Mouse (Mus musculus): ENCODE measurements around the gene Sphk1. TPM values are rescaled to one million over a fixed set of nuclear protein-coding genes. Genes with fewer than 3 reads are reported as not detected.

Sphk1 gene
- polyA plus RNA-seq, 1 experiment from 2014 or later, result 2.2 TPM

DNA sequence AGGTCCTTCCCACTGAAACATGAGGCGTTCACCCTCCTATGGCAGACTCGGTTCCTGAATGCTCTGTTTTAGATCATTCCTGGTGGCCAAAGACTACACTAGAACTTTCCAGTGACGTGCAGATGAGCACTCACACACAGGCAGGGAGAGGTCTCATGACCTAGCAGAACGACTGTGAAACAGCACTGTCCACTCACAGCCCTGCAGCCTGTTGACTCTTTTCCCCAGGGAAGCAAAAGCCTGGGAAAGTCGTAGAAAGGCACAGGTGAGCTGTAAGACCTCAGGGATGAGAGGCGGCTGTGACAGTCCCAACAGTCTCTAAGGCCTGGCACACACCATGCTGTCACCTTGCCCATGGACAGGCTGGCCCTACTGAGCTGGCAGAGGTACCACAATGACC, 25.6 kb downstream of the Sphk1 start:
- H3K27ac ChIP-seq (ENCODE audit: low read depth, low read length), result no peak overlapping the region
- H3K4me3 ChIP-seq (ENCODE audit: low read depth, low read length), result no peak overlapping the region
- no peak overlapping the region for H3K4me2 ChIP-seq (ENCODE audit: low read length)
- no peaks in the 10 kb centered on the region for H3K9me3 ChIP-seq (replicated peaks; ENCODE audit: control insufficient read depth, low read length)
- ATAC-seq (no peak), DNase-seq (ENCODE audit: low spot score) (no peak)
- H3K4me1 ChIP-seq (ENCODE audit: control insufficient read depth, insufficient read depth, low read length), result 0 out of 2 replicates have a peak, but pooled peaks cover 6% of the 10 kb centered on the region
- no peak overlapping the region for H3K9ac ChIP-seq (ENCODE audit: low read length)
- no peaks in the 10 kb centered on the region for H3K36me3 ChIP-seq (ENCODE audit: control insufficient read depth, insufficient read depth, low read length)
- no peaks in the 10 kb centered on the region for H3K27me3 ChIP-seq (replicated peaks; ENCODE audit: control insufficient read depth, insufficient read depth, low read length)
- WGBS, result 67% methylated on average over 6 of the region's 6 CpGs

- H3K9ac ChIP-seq (ENCODE audit: low read length), result no peak overlapping the region
- H3K36me3 ChIP-seq (ENCODE audit: control insufficient read depth, insufficient read depth, low read length), result no peaks in the 10 kb centered on the region
- H3K27me3 ChIP-seq (replicated peaks; ENCODE audit: control insufficient read depth, insufficient read depth, low read length), result no peaks in the 10 kb centered on the region
- WGBS, result 83% methylated on average over 7 of the region's 7 CpGs
- H3K4me1 ChIP-seq (ENCODE audit: control insufficient read depth, insufficient read depth, low read length), result no peaks in the 10 kb centered on the region
- no peak overlapping the region for H3K4me2 ChIP-seq (ENCODE audit: low read length)
- no peak overlapping the region for H3K27ac ChIP-seq (ENCODE audit: low read depth, low read length)
- H3K4me3 ChIP-seq (ENCODE audit: low read depth, low read length), result no peak overlapping the region
- DNase-seq (ENCODE audit: low spot score) (no peak), ATAC-seq (no peak)
- no peaks in the 10 kb centered on the region for H3K9me3 ChIP-seq (replicated peaks; ENCODE audit: control insufficient read depth, low read length)
Observed at GRCm38 (mm10) chr11:116565283-116566041, 34.7 kb downstream of the Sphk1 start.

- Histone ChIP-seq H3K4me2 (ENCODE audit: low read length) (no peak overlapping the region), H3K9me3 (replicated peaks; ENCODE audit: control insufficient read depth, low read length) (no peaks in the 10 kb centered on the region), H3K4me3 (ENCODE audit: low read depth, low read length) (no peak overlapping the region), H3K4me1 (ENCODE audit: control insufficient read depth, insufficient read depth, low read length) (no peaks in the 10 kb centered on the region), H3K27me3 (replicated peaks; ENCODE audit: control insufficient read depth, insufficient read depth, low read length) (no peaks in the 10 kb centered on the region), H3K27ac (ENCODE audit: low read depth, low read length) (no peak overlapping the region), H3K9ac (ENCODE audit: low read length) (no peak overlapping the region), H3K36me3 (ENCODE audit: control insufficient read depth, insufficient read depth, low read length) (0 out of 2 replicates have a peak, but pooled peaks cover 3% of the 10 kb centered on the region)
- ATAC-seq, result no peak
- DNase-seq (ENCODE audit: low spot score), result no peak
- 88% methylated on average over 8 of the region's 8 CpGs for WGBS
Observed at GRCm38 (mm10) chr11:116567531-116567930, 36.8 kb downstream of the Sphk1 start.

- ATAC-seq, result no peak
- 86% methylated on average over 7 of the region's 7 CpGs for WGBS
- peaks cover 9% of the 10 kb centered on the region for H3K4me1 ChIP-seq (ENCODE audit: control insufficient read depth, insufficient read depth, low read length)
- no peaks in the 10 kb centered on the region for H3K9me3 ChIP-seq (replicated peaks; ENCODE audit: control insufficient read depth, low read length)
- no peak for DNase-seq (ENCODE audit: low spot score)
- no peaks in the 10 kb centered on the region for H3K27me3 ChIP-seq (replicated peaks; ENCODE audit: control insufficient read depth, insufficient read depth, low read length)
- 0 out of 2 replicates have a peak overlapping the region, but pooled peaks have one; percentile 0 for H3K27ac ChIP-seq (ENCODE audit: low read depth, low read length)
- no peak overlapping the region for H3K9ac ChIP-seq (ENCODE audit: low read length)
- no peak overlapping the region for H3K4me2 ChIP-seq (ENCODE audit: low read length)
- H3K36me3 ChIP-seq (ENCODE audit: control insufficient read depth, insufficient read depth, low read length), result 0 out of 2 replicates have a peak, but pooled peaks cover 3% of the 10 kb centered on the region
- H3K4me3 ChIP-seq (ENCODE audit: low read depth, low read length), result no peak overlapping the region
Observed at GRCm38 (mm10) chr11:116570821-116571220, 40.1 kb downstream of the Sphk1 start.

GRCm38 (mm10) chr11:116571767-116572679, 41.3 kb downstream of the Sphk1 start:
- no peak for ATAC-seq
- Histone ChIP-seq H3K27ac (ENCODE audit: low read depth, low read length) (no peak overlapping the region; the same call in 1 of the 2 replicates), H3K4me1 (ENCODE audit: control insufficient read depth, insufficient read depth, low read length) (peaks cover 9% of the 10 kb centered on the region), H3K4me3 (ENCODE audit: low read depth, low read length) (no peak overlapping the region), H3K27me3 (replicated peaks; ENCODE audit: control insufficient read depth, insufficient read depth, low read length) (no peaks in the 10 kb centered on the region), H3K9ac (ENCODE audit: low read length) (no peak overlapping the region), H3K36me3 (ENCODE audit: control insufficient read depth, insufficient read depth, low read length) (0 out of 2 replicates have a peak, but pooled peaks cover 3% of the 10 kb centered on the region), H3K9me3 (replicated peaks; ENCODE audit: control insufficient read depth, low read length) (no peaks in the 10 kb centered on the region), H3K4me2 (ENCODE audit: low read length) (no peak overlapping the region)
- DNase-seq (ENCODE audit: low spot score), result no peak
- WGBS, result 86% methylated on average over 19 of the region's 19 CpGs

- Histone ChIP-seq H3K27ac (ENCODE audit: low read depth, low read length) (no peak overlapping the region; the same call in 1 of the 2 replicates), H3K4me3 (ENCODE audit: low read depth, low read length) (no peak overlapping the region), H3K9me3 (replicated peaks; ENCODE audit: control insufficient read depth, low read length) (no peaks in the 10 kb centered on the region), H3K4me2 (ENCODE audit: low read length) (no peak overlapping the region), H3K9ac (ENCODE audit: low read length) (no peak overlapping the region), H3K4me1 (ENCODE audit: control insufficient read depth, insufficient read depth, low read length) (peaks cover 9% of the 10 kb centered on the region), H3K27me3 (replicated peaks; ENCODE audit: control insufficient read depth, insufficient read depth, low read length) (no peaks in the 10 kb centered on the region), H3K36me3 (ENCODE audit: control insufficient read depth, insufficient read depth, low read length) (0 out of 2 replicates have a peak, but pooled peaks cover 3% of the 10 kb centered on the region)
- WGBS, result 70% methylated on average over 12 of the region's 12 CpGs
- DNase-seq (ENCODE audit: low spot score), result no peak
- ATAC-seq, result no peak
Observed at GRCm38 (mm10) chr11:116572756-116573543, 42.2 kb downstream of the Sphk1 start.

GRCm38 (mm10) chr11:116574486-116574885, 43.8 kb downstream of the Sphk1 start:
- no peak for DNase-seq (ENCODE audit: low spot score)

DNA sequence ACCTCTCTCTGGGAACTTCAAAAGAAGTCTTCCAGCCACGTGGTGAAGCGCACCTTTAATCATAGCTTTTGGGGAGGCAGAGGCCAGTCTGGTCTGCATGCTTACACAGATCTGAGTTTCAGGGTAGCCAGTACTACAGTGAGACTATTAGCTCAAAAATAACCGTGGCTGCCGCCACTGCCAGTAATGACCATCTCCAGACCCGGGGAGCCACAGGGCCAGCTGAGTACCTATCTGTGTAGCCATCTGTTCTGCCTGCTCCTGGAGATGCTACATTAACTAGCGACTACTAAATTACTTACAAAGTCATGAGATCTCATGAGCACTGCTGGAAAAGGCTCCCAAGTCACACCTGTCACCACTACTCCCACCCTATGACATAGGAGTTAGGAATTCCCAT, 44.3 kb downstream of the Sphk1 start:
- H3K36me3 ChIP-seq (ENCODE audit: control insufficient read depth, insufficient read depth, low read length), result 0 out of 2 replicates have a peak, but pooled peaks cover 3% of the 10 kb centered on the region
- no peak overlapping the region for H3K4me3 ChIP-seq (ENCODE audit: low read depth, low read length)
- H3K9me3 ChIP-seq (replicated peaks; ENCODE audit: control insufficient read depth, low read length), result no peaks in the 10 kb centered on the region
- no peak overlapping the region for H3K4me2 ChIP-seq (ENCODE audit: low read length)
- no peaks in the 10 kb centered on the region for H3K27me3 ChIP-seq (replicated peaks; ENCODE audit: control insufficient read depth, insufficient read depth, low read length)
- no peak overlapping the region for H3K9ac ChIP-seq (ENCODE audit: low read length)
- ATAC-seq, result no peak
- no peak for DNase-seq (ENCODE audit: low spot score)
- H3K27ac ChIP-seq (ENCODE audit: low read depth, low read length), result no peak overlapping the region
- WGBS, result 75% methylated on average over 6 of the region's 6 CpGs
- H3K4me1 ChIP-seq (ENCODE audit: control insufficient read depth, insufficient read depth, low read length), result peaks cover 19% of the 10 kb centered on the region

More at GRCm38 (mm10) chr11:116574486-116574885, 43.8 kb downstream of the Sphk1 start:
- Histone ChIP-seq H3K4me2 (ENCODE audit: low read length) (no peak overlapping the region), H3K4me3 (ENCODE audit: low read depth, low read length) (no peak overlapping the region), H3K27ac (ENCODE audit: low read depth, low read length) (no peak overlapping the region), H3K9ac (ENCODE audit: low read length) (no peak overlapping the region), H3K4me1 (ENCODE audit: control insufficient read depth, insufficient read depth, low read length) (peaks cover 15% of the 10 kb centered on the region), H3K27me3 (replicated peaks; ENCODE audit: control insufficient read depth, insufficient read depth, low read length) (no peaks in the 10 kb centered on the region), H3K9me3 (replicated peaks; ENCODE audit: control insufficient read depth, low read length) (no peaks in the 10 kb centered on the region), H3K36me3 (ENCODE audit: control insufficient read depth, insufficient read depth, low read length) (0 out of 2 replicates have a peak, but pooled peaks cover 3% of the 10 kb centered on the region)
- WGBS, result 68% methylated on average over 6 of the region's 6 CpGs
- ATAC-seq, result no peak
